Mouse (Mus musculus): Measurements from ENCODE around the gene Fam131c.
A peak's percentile ranks its signal among the peaks of the same experiment; 100 is the strongest.

Gene Fam131c

DNA sequence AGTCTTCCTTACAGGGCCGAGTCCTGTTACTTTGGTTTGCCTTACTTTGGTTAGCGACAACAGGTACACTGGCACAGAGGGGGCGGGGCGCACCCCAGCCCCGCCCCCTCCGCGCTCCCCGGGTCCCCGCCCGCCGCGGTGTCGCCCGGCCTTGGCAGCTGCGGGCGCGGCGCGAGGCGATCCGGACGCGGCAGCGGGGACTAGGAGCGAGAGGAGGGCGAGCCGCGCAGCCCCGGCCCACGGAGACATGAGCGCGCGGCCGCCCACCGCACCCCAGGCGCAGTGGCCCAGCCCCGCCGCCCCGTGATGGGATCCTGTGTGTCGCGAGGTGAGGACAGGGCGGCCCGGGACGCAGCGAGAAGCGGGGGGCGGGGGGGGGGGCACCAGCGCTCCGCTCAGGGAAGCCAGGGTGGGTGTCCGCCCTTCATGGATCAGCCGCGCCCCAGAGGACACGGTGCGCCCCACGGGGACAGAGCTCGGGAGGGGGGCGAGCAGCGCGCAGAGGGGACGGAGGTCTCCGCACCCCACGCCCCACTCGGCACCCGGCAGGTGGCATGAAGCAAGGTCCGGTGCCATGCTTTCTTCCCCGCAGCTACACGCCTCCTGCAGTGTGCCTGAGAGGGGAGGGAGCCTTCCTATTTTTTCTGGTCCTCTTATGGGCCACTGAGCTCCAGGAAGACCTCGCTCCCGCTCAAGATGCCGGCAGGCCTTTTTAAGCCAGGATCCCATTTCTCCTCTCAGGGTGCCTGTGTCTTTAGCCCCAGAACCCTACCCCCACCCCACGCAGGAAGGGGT lies at the start of gene Fam131c:
Gene Fam131c, plus strand, starts transcription at position 224 of the 795 bp plus-strand sequence.
- peak; percentile 38 to 54 for DNase-seq

DNA sequence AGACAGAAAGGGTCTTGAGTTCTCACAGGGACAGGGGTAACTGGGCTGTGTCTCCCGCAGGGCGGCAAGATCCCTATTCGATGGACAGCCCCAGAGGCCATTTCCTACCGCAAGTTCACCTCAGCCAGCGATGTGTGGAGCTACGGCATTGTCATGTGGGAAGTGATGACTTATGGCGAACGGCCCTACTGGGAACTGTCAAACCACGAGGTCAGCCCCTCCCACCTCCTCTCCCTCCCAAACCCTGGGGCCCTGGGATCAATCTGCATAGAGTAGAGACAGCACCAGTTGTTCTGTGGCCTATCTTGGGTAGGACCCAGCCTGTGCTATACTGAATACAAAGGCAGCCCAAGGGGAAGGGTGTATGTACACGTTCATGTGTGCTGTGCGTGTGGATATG lies 45.5 kb upstream of the Fam131c start:
- DNase-seq: no peak

DNA sequence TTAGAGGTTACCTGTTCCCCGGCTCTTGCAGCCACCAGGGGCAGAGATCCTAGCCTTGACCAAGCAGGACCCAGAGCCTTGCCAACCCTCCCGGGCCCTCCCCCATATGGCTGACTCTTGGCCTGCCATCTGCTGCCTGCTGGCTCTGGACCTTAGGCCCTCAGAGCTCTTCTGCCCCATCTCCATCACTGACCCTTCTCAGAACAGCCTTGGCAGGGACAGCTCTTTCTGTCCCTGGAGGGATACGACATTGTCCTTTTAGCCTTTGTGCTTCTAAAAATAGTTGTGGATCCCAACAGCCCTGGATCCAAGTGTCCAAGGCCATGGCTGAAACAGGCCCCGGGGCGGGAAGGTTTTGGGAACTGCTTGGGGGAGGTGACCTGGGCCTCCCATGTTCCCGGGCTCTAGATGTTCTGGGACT lies 43.2 kb upstream of the Fam131c start:
- peak; percentile 56 to 65 for DNase-seq

DNA sequence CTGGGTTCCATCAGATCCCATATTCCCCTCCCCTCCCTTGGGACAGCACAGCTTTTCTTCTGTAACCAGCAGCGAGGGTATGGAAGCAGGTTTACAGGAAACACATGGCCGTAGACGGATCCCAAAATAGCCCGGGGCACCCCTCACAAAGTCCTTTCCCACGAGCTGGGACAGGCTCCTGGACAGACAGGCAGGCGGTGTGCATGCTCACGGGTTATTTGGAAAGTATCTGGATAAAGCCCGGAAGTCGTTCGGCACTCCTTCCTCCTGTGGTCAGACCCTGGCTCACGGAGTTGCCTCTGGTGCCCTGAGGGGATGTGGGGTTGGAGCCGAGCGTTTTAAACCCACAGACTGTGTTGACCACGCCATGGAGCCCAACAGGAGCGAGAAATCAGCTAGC lies 42.4 kb upstream of the Fam131c start:
- DNase-seq: no peak

DNA sequence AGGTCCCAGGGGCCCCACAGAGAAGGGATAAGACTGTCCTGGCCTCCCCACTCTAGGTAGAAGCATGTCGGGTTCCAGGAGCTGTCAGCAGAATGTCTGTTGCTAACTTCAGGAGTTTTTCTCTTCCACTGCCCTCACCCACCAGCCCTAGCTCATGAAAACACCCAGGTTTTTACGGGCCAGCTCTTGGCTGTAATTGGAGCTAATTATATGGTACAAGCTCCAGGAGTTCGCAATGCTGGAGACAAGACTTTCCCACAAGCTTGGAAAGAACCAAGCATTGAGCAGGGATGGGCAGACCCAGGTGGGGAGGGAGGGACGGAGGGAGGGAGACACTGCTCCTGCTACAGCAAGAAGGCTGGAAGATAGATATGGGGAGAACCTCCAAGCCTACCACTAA lies 40.9 kb upstream of the Fam131c start:
- DNase-seq: no peak

DNA sequence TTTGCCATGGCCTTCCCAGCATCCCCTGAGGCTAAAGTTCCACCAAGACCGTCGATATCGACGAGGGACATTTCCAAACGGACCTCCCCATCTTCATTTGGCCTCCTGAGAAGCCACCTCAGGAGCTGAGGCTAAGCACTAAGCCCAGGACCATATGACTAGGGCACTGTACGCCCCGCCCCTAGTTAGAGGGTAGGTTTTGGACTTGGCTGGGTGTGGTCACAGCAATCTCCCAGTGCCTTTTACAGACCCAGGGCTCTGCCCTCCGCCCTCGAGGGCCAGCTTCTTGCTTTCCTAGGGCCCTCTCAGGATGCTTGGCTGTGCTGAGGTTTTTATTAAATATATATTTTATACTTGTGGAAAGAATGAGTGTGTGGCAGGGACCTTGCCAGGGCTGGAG lies 39.3 kb upstream of the Fam131c start:
- no peak for DNase-seq

DNA sequence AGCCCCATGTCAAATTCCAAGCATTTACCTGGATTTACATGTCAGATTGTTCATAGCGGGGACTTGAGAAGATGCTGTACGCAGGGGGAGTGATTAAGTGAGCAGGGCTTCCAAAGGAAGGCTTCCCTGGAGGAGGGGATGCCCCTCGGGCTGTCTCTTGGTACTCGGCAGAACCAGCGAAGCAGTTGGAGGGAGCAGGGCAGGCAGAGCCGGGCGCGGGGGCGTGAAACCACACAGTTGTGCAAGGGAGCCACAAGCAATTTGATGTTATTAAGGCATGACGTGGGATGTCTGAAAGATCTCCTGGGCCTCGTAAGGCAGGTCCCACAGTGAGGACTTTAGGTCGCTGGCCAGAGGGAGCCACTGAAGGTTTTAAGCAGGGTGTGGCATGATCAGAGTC lies 38.1 kb upstream of the Fam131c start:
- DNase-seq: no peak

DNA sequence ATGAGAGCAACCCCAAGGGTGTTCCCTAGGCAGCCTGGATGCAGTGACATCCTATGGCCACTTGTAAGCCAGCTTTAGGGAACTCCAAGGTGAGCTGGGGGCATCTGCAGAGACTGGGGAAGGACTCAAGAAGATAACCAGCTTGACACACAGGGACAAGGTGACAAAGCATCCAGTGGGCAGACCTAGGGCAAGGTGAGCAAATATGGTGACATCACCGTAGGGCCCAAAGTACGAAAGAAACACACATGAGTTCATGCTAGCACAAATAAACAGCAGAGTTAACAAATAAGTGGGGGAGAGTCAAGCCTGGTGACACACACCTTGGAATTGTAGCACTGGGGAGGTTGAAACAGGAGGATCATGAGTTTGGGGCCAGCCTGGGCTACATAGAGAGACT lies 36.6 kb upstream of the Fam131c start:
- no peak for DNase-seq

DNA sequence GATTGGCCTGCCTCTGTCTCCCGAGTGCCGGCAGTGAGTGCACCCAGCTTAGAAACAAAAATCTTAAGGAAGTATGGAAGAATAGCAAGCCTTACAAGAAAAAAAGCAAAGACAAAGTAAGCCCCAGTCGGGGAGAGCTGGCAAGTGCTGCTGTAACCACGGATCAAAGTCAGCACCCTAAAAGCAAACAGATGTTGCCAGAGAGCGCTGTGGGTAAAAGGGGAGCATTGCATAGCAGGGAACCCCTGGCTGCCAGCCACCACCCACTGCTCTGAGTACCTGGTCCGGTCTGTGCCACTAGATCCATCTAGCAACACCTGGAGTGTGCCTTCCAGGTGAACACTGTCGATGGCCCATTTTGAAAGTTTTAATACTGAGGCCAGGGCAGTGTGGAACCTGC lies 35.8 kb upstream of the Fam131c start:
- DNase-seq: no peak

DNA sequence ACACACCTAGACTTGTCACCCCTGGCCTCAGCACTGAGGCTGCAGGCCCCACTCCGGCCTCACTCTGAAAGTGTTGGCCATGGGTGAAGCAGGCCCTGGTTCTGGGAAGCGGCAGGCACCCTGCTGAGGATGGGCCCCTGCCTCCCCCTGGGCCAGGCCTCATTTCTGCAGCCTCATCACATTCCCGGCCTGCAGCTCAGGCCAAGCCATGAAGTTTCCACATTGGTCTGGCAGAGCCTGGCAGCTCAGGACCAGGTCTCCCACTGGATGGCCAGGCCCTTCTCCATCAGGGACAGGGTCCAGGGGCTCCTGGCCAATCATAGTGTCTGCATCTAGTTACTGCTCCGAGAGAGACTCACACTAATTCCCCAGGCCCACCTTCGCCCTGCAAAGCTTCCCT lies 33.3 kb upstream of the Fam131c start:
- DNase-seq: no peak

DNA sequence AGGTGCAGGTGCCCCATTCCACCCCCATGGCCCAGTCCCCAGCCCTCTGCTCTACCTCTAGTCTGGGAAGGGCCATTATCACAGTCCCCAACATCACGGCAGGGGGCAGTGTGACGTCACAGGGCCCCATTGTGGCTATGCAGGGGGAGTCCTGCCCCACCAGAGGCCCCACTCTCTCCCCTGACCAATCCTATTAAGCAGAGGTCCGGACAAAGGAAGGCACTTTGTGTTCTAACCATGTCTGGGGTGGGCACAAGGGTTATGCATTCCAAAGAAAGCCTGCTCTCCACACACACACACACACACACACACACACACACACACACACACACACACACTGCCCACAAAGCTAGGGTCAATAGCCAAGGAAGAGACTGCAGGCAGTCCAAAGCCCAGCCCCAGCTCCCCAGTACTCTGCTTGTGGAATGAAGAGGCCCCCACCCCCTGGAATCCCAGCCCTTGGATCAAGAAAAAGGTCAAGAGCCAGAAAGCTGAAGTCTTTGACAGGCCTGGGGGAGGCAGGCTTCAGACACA lies 32.7 kb upstream of the Fam131c start:
- no peak for DNase-seq

DNA sequence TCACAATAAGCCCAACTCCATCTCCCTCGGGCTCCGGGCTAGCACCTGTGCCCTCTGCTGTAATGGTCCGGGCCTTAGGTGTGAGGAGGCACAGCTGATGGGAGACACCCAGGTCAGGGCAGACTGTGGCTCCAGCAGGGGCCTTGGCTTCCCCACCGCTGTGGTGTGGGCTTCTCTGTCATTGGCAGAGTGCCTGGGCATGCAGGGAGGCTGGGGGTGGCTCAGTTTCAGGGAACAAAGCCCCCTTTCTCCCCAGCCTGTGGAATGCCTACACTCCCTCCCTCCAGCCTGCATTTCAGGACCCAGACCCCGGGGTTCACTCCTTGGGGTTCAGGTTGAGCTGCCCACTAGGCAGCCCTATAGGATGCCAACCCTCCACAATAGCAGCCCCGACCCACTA lies 31.8 kb upstream of the Fam131c start:
- no peak for DNase-seq

DNA sequence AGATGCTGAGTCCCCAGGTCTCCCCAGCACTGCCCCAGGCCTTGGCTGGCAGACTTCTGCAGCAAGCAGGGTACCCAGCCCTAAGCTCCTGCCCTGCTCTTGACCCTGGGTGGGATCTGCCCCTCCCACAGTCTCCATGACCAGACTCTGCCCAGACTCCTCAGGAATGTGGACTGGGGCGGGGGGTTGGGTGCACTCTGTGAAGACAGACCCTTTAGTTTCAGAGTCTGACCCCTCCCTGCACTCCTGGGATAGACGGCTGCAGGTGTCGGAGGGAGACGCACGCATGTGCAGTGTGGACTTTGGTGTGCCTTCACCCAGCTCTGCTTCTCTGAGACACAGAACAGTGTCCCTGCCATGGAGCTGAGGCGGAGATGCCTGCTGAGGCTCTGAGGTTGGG lies 30.0 kb upstream of the Fam131c start:
- no peak for DNase-seq

DNA sequence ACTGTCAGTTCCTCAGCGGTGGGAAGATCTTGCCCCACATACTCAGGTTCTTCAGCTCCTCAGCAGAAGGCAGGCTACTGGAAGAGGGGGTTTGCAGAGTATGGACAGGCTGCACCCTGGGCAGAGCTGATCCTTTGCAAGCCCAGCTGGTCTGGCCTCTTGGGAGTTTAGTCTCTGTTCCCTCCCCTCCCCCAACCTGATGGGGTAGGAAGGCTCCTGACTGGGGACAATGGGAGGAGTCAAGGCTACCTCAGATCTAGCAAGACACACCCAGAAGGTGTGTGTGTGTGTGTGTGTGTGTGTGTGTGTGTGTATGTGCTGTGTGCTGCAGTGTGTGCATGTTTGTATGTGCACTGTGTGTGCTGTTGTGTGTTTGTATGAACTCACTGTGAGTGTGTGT lies 29.2 kb upstream of the Fam131c start:
- DNase-seq: no peak

DNA sequence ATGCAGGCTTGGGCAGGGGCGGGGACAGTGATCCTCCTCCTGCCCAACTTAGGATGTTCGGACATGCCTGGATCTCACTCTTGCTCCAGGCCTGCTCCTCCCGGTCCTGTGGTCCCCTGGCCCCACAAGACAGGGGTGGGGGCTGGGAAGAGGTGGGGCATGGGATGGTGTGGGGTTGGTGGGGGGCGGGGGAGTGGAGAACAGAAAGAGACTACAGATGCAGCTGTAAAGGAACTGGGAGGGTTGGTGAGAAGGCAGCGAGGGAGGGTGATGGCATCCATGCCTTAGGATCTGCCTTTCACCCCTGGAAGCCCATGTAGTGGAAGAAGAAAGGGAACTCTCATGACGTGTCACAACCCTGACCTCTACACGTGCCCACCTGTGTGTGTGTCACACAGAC lies 26.5 kb upstream of the Fam131c start:
- no peak for DNase-seq

DNA sequence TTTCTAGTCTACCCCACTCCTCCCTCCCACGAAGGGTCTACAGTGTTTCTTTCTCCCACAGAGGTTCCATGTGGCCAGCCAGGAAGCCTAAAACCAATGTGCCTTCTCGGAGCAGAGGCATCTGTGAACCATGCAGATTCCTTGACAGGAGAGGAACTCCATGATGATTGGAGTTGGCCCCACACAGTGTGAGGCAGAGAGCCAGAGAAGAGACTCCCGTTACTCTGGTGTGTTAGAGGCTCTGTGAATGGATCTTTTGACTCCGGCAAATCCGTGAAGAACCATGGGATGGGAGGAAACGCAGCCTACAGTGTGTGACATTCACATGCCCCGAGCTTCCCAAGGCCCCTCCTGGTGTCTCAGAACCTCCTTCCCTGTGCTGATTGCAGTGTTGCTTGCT lies 24.5 kb upstream of the Fam131c start:
- no peak for DNase-seq

DNA sequence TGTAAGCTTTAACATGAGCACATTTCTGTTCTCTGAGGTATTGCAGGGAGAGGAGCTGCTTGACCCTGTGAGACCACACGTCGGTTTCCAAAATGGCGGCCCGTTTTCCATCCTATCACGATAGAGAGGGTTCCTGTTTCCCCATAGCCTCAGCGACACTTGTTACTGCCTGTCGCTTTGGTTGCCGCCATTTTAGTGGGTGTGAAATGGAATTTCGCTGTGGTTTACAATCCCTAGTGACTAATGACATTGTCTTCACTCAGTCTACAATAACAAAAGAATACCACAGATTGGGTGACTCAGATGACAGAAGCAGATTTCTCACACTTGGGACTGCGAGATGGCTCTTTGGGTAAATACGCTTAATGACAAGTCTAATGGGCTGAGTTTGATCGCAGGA lies 22.8 kb upstream of the Fam131c start:
- no peak for DNase-seq

DNA sequence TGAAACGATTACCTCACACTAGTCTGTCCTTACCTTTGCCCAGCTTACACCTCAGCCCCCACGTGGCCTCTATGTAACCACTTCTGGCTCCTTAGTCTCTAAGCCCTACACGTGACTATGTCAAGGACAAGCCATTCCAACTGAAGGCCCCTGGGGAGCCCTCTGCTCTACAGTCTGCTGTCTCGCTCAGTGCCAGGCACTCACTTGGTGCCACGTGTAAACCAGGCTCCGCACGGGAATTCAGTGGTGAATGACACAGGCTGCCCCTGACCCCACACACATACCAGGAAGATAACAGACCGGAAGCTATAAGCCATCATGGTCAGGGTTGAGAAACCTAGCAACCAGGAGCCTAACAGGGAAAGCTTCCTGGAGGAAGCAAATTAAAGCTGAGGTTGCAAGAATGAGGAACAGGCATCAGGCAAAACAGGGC lies 20.6 kb upstream of the Fam131c start:
- peak in 1 of 2 experiments; percentile 41 for DNase-seq

DNA sequence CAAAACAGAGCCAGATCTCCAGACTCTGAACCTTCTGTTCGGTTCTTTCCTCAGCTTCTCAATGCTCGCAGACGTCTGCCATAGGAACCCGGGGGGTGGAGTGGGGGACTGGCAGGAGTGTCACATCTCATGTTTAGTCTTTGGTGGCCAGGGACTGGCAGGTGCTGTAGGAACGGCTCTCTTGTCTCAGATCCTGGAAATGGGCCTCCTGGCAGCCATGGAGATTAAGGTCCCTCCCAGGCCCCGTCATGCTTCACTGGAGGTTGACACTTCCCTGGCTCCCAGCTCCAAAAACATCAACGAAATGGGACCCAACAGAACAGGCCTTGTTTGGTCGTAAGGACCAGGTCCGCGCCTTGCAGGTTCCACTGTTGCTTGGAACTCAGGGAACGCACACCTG lies 19.4 kb upstream of the Fam131c start:
- peak in 1 of 2 experiments; percentile 48 for DNase-seq

DNA sequence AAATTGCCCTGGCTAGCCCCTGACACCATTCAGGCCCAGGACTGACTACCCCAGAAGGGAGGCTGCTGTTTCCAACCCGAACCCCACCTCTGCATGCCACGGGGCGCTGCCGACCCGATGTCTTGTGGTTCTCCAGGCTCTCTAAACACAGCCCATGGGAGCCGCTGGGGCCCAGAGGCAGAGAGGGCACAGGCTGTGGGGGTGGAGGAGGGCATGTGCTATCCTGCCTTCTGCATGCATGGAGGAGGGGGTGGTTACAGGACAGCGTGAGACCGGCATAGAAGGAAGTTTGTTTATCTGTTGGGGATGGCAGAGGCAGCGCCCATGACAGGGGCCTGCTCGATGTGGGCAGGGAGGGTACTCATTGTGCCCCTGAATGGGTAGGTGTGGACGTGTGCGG lies 18.0 kb upstream of the Fam131c start:
- no peak for DNase-seq

DNA sequence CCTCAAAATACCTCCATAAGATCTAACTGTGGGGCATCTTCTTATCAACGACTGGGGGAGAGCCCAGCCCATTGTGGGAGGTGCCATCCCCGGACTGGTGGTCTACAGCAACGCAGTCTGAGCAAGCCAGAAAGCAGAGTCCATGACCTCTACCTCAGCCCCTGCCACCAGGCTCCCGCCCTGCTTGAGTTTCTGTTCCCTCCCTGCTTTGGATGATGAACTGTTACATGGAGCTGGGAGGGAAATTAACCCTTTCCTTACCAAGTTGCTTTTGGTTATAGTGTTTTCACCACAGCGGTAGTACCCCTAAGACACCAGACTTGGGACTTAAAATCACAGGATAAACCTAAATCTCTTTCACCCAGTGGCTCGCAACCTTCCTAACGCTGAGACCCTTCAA lies 16.0 kb upstream of the Fam131c start:
- no peak for DNase-seq

DNA sequence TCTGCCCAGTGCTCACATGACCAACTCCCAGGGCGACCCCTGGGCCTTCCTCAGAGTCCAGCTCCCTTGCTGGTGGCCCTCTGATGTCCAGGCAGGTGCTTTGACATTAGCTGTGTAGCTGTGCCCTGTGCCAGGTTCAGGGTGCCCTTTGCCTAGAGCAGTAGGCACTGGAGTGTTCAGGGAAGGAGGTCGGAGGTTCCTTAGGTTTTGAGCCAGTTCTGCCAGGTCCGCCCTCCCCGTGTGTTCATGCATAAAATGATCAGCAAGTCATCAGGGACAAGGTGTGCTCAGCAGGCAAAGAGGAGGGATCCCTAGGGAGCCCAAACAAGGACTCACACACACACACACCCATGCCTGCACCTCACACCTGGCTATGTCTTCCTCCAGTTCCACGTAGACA lies 15.0 kb upstream of the Fam131c start:
- no peak for DNase-seq

DNA sequence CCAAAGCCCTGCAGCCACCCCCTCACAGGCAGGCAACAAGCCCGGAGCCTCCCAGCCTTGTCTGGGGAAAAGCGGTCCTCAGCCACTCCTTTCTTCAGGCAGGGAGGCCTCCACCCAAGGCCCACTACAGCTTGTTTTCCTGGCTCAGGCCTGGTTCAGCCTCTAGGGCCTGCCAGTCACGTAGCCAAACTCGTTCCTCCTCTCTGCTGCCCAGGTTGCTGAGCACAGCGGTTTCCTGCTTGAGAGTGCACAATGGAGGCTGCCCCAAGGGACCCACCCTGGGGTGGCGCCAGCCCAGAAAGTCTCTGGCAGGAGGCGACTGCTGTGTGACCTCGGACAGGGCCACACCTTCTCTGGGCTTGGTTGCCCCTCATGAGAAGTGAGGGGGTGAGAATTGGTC lies 14.2 kb upstream of the Fam131c start:
- no peak for DNase-seq

DNA sequence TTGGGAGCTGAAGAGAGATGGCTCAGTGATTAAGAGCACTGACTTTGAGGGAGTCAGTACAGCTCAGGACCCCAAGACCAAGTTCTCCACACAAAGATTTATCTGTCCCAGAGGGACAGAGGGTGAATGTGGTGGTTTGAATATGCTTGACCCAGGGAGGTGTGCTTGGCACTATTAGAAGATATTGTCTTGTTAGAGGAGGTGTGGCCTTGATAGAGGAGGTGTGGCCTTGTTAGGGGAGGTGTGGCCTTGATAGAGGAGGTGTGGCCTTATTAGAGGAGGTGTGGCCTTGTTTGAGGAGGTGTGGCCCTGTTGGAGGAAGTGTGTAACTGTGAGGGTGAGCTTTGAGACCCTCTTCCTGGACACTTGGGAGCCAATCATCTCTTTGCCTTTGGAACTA lies 10.2 kb upstream of the Fam131c start:
- no peak for DNase-seq

DNA sequence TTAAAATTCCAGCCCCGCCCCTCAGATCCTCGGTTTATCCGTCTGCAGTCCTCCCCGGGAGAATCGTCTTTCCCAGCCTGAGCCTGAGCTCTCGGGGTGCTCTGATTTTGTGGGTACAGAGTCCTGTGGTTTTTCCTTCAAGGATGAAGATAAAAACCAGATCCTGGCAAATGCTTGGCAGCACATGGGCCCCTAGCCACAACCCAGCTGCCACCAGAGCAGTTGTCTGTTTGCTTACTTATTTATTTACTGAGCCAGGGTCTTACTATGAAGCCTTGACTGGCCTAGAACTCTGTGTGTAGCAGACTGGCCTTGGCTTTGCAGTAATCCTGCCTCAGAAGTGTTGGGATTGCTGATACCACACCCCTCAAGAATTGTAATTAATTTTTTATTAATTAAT lies 8.8 kb upstream of the Fam131c start:
- DNase-seq: no peak

All from cerebellum, postnatal 14 days (tissue).